Mouse (Mus musculus): ENCODE measurements around the gene Ptpn1.

GRCm38 (mm10) chr2:167933397-167933796 is 1.5 kb downstream of the Ptpn1 start:
- no peak for TF ChIP-seq POLR2A (IDR thresholded peaks at IDR 0.05; ENCODE audit: low read depth, low read length)
- no peak for TF ChIP-seq EP300 (IDR thresholded peaks at IDR 0.05; ENCODE audit: low read length)

Measured in CH12.LX (cell line).